Mouse (Mus musculus) skeletal muscle tissue, adult 2 months (tissue): ENCODE data around the gene Acer2.

Source experiments
- DNase-seq: peaks from one replicate; pipeline ENCODE4 v3.0.0-alpha.2; 2012; ENCODE audit warnings: low read depth, low spot score

The Acer2 gene

DNA sequence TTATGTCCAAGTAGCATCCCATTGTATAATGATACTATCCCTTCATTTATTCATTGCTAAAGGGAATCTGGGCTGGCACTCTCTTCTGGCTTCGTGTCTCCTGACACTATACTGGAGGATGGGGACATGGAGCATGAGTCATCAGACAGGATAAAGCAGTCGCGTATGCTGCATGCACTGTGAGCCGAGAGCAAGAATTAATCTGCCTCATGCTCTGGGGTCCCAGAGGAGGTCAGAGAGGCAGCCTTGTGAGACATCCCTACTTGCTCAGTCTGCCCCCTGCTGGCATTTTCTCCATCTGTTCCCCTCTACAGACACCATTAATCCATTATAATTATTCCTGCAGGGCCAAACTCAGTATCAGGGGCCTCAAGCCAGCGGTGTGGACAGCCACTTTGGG lies 79.3 kb downstream of the Acer2 start:
- DNase-seq: no peak

DNA sequence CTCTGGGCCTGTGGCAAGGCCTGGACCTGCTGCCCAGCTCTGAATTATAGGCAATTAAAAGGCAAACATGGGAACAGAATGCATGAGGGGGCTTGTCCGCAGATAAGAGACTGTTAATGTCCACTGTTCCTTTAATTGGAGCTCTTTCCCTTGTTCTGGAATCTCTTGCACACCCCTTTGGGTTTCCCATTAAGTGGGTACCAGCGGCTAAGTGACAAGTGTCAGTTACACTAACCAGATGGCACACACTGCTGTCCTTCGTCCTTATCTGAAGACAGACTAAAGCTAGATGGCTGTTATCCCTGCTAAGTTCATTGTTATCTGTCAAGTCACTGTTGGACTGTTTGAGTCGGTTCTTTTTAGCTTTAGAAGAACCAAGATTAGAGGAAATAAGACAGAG lies 81.3 kb downstream of the Acer2 start:
- no peak for DNase-seq

- peak; percentile 3 for DNase-seq
Observed at GRCm38 (mm10) chr4:86957576-86958411, 83.6 kb downstream of the Acer2 start.

DNA sequence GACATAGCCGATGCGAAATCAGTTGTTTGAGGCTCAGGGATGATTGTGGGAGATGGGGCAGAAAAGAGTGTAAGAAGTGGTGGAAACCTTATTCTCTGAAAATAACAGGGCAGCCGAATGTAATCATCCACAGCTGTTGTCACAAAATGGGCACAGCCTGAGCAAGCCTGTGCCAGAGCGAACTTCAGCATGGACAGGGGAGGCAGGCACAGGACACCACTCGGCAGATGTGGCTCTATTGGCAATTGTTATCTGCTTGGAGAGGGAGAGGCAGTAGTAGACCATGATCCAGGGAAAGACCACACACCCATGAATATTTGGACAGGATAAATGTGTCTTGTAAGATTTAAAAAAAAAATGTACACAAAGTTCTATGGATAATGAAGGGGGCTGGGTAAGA lies 103.1 kb downstream of the Acer2 start:
- no peak for DNase-seq
